Mouse (Mus musculus): ENCODE measurements around the gene Naglu. TPM values are rescaled to one million over a fixed set of nuclear protein-coding genes. Genes with fewer than 3 reads are reported as not detected.

Gene Naglu
- total RNA-seq, 2 experiments from 2014 or later: 36.9 to 37.8 TPM

GRCm38 (mm10) chr11:101082208-101083082 lies 12.6 kb downstream of the Naglu start, which contains the start of gene Coasy:
Coasy (plus strand) TSS chr11:101082565.
- peak in 1 of 2 experiments; percentile 69 for DNase-seq (ENCODE audit: low spot score in 2 of 2)

DNA sequence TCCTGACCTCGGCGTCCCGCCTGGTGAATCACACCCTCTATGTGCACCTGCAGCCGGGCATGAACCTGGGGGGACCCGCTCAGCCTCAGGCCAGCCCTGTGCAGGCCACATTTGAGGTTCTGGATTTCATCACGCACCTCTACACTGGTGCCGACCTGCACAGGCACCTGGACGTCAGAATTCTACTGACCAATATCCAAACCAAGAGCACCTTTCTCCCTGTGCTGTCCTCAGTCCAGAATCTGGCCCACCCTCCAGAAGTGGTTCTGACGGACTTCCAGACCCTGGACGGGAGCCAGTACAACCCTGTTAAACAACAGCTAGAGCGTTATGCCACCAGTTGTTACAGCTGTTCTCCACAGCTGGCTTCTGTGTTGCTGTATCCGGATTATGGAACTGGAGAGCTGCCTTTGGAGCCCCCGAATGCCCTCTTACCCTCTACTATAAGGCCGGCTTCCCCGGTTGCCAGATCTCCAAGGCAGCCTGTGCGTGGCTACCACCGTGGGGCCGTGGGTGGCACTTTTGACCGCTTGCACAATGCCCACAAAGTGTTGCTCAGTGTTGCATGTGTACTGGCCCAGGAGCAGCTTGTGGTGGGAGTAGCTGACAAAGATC lies 13.4 kb downstream of the Naglu start:
- DNase-seq (ENCODE audit: low spot score in 2 of 2): no peak

DNA sequence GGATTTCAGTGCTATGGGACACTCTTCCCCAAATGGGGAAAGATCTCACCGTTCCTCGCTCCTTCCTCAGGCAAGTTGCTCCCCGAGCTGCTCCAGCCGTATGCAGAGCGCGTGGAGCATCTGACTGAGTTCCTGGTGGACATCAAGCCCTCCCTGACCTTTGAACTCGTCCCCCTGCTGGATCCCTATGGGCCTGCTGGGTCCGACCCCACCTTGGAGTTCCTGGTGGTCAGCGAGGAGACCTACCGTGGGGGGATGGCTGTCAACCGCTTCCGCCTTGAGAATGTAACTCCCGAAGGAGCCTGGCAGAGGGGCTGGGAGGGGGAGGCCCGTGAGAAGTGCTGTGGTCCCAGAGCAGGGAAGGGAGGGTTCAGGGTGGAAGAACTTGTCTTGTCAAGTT lies 14.4 kb downstream of the Naglu start:
- no peak for DNase-seq (ENCODE audit: low spot score in 2 of 2)

DNA sequence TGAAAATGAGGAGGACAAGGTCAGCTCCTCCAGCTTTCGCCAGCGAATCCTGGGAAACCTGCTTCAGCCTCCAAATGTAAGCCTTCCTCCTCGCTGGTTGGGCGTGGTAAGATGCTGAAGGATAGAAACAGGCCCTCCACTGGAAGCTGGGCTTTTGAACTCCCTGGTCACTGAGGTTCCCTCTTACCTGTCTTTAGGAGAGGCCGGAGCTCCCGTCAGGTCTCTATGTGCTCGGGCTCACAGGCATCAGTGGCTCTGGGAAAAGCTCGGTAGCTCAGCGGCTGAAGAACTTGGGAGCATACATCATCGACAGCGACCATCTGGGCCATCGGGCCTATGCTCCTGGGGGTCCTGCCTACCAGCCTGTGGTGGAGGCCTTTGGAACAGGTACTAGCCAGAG lies 15.0 kb downstream of the Naglu start:
- DNase-seq (ENCODE audit: low spot score in 2 of 2): no peak

DNA sequence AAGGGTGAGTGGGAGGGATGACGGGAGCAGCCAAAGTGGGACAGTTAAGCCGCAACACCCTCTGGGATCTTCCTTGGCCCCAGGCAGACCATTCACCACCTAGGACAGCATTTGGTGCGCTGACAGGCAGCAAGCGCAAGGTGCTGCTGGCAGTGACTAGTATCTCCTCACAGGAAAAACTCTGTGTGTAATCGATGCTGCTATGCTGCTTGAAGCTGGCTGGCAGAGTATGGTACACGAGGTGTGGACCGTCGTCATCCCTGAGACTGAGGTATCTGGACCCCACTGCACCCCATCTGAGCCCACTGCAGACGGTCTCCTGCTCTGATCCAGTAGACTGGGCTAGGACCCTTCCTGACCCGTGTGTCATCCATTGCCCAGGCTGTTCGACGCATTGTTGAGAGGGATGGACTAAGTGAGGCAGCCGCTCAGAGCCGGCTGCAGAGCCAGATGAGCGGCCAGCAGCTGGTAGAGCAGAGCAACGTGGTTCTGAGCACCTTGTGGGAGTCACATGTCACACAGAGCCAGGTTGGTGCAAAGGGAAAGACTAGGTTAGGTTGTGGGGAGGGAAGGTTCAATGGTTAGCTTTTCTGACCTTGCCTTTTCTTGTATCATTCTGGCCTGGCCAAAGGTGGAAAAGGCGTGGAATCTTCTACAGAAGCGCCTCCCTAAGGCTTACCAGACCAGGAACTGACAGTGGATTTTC lies 16.0 kb downstream of the Naglu start:
- DNase-seq (ENCODE audit: low spot score in 2 of 2): no peak

GRCm38 (mm10) chr11:101086323-101086674 lies 16.5 kb downstream of the Naglu start:
- no peak for DNase-seq (ENCODE audit: low spot score in 2 of 2)

DNA sequence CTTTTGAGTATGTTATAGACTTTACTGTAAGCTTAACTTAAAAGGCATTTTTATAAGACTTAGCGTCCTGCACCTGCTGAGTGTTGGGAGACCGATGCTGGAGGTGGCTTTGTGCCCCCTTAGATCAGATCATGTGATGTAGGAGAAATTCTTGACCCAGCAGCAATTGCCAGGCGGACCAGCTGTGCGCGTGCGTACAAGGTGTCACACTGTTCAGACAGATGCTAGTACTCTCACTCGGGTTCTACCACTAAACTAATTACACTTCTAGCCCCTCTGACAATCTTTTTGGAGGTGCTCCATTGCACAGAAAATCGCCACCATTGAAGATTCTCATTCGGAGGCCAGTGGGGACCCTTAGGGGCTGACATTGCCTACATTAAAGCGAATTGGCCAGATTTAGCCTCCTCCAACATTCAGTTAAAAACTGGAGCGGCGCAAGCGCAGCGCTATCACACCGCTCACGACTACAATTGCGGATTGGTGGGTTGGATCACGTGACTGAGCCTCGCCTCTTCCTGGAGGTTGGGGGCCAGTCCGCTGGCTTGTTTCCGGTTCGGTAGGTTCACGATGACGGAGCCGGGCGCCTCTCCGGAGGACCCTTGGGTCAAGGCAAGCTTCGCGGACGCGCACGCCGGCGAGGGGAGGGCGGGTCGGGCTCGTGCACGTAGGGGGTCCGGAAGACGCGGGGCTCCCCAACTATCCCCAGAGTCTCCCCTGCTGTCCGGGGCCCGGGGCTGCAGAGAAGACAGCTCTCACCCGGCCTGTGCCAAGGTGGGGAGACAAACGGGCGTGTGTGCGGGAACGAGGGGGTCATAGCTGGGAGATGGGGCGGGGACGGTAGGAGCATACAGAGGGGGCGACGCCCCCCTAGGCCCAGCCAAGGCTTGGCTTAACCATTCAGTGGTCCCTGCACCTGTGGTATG lies 17.2 kb downstream of the Naglu start, which contains the start of gene Mlx:
Gene Mlx, plus strand, starts transcription at position 522 of the 926 bp plus-strand sequence.
- DNase-seq (ENCODE audit: low spot score in 2 of 2): peak; percentile 69 to 78

GRCm38 (mm10) chr11:101087682-101088055 lies 17.9 kb downstream of the Naglu start:
- no peak for DNase-seq (ENCODE audit: low spot score in 2 of 2)

GRCm38 (mm10) chr11:101089931-101090330 lies 20.1 kb downstream of the Naglu start:
- DNase-seq (ENCODE audit: low spot score in 2 of 2): no peak

GRCm38 (mm10) chr11:101094930-101095313 lies 25.1 kb downstream of the Naglu start:
- DNase-seq (ENCODE audit: low spot score in 2 of 2): no peak

DNA sequence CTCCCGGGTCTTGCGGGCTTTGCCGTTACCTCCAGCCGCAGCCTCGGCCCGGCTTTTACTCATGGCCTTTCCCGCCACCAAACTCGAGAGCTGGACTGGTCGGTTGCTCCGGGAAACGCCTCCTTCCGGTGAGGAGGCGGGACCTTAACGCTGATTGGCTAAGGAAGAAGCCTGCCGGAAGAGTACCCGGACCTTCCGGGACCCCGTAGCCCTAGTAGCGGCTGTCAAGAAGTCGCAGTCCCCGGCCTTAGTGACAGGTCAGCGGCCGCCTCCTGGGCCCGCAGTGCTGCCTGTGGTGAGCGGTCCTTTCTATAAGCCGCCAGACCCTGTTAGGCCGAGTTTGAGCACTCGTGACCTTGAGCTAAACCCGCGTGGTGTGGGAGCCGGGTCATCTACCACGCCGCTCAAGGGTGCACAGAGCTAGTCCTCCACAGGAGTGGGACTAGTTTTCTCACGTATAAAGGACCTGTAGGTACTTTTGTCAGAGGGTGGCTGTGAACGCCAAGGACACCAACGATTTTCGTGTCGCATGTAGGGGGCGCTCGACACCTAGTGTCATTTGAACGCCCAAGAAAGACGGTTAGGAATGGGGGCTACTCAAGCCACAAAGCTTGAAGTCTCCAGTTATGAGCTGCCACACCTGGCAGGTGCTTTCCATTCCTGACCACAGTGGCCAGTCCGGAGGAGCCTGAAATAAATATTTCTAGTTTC lies 25.7 kb downstream of the Naglu start, which contains the start of gene Psmc3ip:
Gene Psmc3ip, minus strand, starts transcription at position 123 of the 711 bp plus-strand sequence.
- DNase-seq (ENCODE audit: low spot score in 2 of 2): peak; percentile 72 to 87

DNA sequence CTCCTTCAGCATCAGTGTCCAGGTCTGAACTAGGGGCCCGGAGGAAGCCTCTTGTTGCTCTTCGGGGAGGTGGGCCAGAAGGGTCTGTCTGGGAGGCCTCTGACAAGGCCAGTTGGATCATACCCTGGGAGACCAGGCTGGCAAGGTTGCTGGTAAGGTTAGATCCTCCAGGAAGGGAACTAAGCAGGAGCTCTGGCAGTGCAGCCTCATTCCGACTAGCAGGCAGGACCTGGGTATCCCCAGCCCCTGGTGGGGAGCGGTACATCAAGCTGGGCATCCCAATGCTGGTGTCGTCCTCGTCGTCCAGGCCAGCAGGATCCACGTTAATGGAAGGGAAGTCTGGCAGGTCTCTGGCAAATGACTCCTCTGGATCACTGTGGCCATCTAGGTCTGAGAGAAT lies 28.4 kb downstream of the Naglu start:
- DNase-seq (ENCODE audit: low spot score in 2 of 2): no peak

DNA sequence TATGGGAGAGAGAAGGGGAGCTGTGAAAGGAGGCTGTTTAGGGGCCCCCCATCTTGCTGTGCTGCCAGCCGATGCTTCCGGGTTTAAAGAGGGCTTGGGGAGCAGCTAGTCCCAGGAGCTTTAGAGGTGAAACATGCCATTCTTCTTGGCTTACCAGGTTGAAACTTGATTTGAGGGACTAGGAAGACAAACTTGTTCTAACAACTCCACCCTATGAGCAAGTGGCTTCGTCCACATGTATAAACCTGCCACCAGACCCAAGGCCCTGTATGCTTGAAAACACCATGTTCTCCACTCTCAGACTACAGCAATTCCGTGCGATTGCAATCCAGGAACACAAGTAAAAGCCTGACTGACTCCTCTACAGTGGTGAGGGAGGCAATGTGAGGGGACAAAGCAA lies 33.2 kb downstream of the Naglu start:
- DNase-seq (ENCODE audit: low spot score in 2 of 2): no peak

- DNase-seq (ENCODE audit: low spot score in 2 of 2): no peak
Observed at GRCm38 (mm10) chr11:101109351-101109750, 39.5 kb downstream of the Naglu start.

DNA sequence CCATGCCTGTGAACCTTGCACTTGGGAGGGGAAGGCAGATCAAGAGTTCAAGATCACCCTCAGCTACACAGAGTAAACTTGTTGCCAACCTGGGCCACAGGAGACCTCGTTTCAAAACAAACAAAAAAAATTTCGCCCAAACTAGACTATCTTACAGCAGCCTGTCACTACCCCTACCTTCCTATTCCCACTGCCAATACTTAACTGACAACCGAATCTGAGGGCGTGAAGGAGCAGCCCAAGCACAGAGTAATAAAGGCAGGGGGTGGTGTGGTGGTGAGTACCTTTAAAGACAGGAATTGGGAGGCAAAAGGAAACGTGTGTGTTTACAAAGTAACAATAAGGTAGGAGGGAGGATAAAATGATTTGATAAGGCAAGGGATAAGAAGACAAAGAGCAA lies 40.9 kb downstream of the Naglu start:
- no peak for DNase-seq (ENCODE audit: low spot score in 2 of 2)

DNA sequence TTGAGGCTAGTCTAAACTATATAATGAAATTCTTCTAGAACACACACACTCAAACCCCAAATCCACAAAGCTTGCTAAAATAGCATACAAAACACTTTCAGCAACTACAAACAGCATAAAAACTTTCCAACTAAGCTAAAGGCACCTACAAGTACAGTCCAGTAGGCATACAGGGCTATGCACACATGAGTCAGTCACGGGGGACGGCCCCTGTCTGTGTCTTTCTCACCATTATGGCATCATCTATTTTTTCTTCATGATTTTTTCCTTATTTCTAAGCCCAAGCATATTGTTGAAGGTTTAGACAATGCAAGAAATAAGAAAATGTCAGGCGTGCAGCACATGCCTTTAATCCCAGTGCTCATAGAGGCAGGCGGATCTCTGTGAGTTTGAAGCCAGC lies 41.4 kb downstream of the Naglu start:
- DNase-seq (ENCODE audit: low spot score in 2 of 2): no peak

GRCm38 (mm10) chr11:101112186-101112585 lies 42.4 kb downstream of the Naglu start:
- DNase-seq (ENCODE audit: low spot score in 2 of 2): no peak

GRCm38 (mm10) chr11:101115564-101115963 lies 45.8 kb downstream of the Naglu start:
- no peak for DNase-seq (ENCODE audit: low spot score in 2 of 2)

- DNase-seq (ENCODE audit: low spot score in 2 of 2): no peak
Observed at GRCm38 (mm10) chr11:101118105-101118504, 48.3 kb downstream of the Naglu start.

- DNase-seq (ENCODE audit: low spot score in 2 of 2): no peak
Observed at GRCm38 (mm10) chr11:101119131-101119760, 49.4 kb downstream of the Naglu start.
